Mouse (Mus musculus) hindlimb bud, embryonic 11.5 days (tissue): ENCODE results near the gene Lrguk.

ENCODE experiments used
- DNase-seq: peaks from one replicate; pipeline ENCODE4 v3.0.0-alpha.2; 2012; ENCODE audit warnings: low read depth, low spot score; ENCODE audit errors: extremely low spot score

The Lrguk gene

DNA sequence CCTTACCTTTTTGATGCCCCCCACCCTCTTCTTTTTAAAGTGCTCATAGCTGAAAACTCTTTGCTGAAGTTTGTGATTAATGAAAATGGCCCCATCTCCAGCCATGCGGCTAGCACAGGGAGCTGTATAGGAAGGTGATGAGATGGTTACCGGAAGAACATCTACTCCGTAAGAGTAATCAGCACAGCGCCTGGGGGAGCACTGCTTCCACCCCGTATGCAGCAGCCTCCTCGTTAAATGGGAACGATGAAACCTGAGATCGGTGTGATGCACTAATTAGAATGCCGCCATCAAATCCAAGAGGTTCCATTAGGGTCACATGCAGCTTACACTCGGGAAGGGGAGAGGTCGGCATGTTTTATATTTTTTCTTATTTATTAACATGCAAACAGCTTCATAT lies 113.7 kb downstream of the Lrguk start:
- peak; percentile 10 for DNase-seq

DNA sequence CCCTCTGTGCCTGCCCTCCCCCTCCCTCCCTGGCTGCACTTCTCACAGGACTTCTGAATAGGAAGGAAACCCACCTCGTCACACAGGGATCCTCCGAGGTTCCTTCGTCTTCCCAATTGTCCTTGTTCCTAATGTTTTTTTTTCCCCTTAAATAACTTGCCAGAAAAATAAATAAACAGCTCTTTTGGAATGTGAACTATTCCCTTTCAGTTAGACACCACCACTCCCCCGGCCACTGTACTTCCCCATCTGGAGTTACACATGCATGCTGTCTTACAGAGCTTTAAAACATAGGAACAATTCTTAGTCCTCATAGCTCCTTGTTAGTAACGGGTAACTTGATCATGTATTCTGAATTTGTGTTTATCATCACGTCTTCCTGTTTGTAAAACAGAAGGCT lies 116.8 kb downstream of the Lrguk start:
- DNase-seq = no peak

DNA sequence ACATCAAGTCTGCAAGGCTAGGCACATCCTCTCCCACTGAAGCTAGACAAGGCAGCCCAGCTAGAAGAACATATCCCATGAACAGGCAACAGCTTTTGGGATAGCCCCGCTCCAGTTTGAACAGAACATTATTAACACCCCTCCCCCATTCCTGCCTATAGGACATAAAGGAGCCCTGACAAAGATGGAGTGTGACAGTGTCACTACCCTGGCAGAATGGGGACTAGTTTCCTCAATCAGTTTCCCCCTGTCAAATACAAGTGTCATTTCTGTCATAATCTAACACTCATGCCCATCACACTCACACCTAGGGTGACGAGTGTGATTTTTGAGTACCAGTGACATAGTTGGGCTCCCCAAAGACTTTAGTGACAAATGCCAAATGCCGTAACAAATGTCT lies 118.8 kb downstream of the Lrguk start:
- DNase-seq = no peak

DNA sequence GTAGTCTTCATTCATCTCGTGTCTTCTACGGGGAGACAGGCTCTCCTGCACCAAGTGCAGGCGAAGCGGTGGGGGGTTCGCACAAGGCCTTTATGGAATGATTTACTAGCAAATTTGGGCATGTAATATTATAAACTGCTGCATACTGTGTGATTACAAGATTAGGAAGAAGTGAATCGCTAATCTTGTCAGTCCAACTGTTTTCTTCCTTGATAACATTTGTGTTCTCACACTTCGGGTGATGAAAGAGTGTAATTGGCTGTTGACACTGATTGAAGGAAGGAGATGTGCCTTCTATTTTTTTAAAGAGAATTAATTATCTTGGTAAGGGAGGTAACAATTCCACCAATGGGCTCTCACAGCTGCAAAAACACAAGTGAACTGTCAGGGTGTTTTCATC lies 119.4 kb downstream of the Lrguk start:
- DNase-seq = no peak

DNA sequence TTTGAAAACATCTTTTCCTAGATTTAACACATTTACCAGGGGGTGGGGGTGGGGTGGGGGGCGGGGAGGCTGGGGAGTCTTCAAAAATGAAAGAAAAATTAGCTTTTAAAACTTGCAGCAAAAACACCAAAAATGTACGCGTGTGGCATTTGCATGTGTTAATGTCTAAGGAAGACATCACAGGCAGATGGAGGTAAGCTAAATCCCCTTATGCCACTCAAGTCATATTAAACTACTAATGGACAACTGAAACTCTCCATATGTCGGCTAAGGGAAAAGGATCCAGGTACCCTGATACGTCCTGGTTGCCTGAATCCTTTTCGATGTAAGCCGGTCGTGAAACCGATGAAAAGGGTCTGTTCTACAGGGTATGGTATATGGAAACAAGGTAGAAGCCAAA lies 119.8 kb downstream of the Lrguk start:
- DNase-seq = no peak

DNA sequence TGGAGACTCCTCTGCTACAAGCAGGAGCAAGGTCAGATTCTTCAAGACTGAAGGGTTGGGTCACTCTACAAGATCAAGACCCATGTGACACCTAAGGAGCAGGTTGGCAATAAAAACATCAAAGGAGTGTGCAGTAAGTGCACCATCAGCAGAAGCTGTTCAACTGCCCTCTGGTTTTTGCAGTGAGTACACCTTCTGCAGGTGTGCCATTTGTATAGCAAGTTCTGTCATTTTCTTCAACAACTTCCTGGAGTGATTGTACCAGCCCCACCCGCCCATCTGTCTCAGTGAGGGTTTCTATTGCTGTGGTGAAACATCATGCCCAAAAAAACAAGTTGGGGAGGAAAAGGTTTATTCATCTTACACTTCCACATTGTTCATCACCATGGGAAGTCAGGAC lies 120.6 kb downstream of the Lrguk start:
- no peak for DNase-seq

DNA sequence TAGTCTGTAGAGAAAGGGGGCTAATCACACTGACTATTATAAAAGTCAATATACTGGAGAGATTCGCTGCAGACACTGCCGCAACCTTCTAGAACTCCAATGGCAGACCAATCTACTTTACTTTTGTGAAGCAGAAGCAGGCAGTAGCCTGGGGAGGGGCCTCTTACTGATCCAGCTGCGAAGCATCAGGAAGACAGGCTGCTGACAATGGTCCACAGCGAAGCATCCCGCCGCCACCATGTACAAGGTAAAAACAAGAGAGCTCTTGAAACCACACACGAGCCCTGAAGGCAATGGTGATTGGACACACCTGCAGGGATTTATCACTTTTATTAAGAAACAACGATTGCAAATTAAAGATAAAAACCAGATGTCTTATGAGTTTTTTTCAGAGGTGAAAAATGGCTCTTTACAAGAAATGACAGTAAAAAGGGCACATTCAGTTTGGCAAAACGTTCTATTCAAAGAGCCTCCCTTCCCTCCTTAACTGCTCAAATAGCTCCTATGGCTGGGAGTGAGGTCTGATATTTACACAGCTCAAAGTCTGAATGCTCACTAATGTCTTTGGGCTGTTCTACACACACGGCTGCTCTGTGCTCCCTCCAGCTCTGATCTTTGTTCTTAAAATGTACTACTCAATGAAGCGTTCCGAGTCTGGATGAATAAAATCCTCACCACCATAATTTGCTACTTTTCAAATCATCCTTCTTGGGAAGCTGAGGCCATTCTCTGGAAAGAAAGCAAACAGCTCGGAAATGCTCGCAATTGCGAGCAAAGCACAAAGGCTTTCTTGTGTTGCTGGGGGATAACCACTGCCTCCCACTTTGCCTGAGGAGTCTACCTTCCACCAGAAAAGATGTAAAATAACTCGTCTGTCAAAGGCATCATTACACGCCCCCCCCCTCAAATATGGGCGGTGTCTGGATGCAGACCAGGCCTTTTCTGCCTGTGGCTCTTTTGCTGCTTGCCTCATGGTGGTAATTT lies 124.1 kb downstream of the Lrguk start:
- no peak for DNase-seq

DNA sequence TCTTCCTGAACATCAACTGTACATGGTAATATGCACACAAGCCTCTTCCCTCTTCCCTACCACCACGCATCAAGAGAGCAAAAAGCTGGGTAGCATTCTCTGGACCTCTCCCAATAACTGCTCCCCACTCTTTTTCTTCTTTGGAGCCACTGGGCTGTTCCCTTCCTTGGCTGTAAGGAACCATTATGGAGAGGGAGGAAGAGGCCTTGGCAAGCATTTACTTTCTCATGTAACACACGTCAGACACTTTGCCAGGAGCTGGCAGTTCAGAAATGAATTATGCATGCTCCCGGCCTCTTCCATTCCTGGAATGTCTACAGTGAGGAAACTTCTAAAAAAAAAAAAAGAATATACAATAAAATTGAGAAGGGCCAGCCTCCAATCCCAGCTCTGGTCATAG lies 125.0 kb downstream of the Lrguk start:
- DNase-seq = no peak

DNA sequence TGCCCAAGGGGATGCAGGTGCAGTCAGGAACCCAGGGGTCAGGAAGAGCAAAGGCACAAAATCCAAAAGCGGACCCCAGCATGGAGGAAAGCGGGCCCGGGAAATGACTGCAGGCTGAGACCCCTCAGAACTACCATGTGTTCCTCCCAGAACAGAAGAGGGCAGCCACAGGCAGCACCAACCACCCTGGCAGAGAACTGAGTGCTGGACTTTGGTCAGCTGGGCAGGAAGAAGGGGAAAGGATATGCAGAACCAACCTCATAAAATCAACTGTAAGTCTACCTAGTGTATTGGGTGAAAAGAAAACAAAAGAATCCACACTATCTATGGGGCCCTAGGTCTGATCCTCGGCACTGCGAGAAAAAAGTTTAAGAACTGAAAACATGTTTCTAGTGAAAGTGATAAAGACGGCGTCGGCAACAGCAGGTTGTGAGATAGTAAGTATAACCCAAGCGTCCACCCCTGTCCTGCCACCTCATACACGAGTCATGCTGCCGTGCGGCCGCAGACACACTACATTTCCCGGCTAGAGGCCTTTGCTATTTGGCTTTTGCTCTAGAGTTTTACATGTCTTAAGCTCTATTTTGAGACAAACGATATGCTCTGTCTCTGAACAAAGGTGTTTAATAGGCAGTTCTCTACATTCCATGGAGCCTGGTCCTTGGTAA lies 126.0 kb downstream of the Lrguk start:
- no peak for DNase-seq

DNA sequence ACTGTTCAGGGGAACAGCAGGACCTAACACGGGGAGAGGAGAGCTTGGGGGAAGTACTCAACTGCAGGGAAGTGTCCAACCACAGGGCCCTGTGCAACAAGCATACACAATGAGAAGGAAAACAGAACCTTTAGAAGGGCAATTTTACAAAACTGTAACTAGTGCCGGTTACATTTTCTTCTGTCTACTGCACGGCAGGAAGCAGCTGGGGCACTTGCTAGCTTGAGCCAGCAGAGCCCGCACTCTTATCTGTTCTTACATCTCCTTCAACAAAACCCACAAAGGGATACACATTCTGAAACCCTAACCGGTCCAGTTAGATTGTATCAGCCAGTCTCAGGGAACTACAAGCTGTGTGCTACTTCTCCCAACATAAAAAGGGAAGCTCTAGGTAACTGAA lies 126.8 kb downstream of the Lrguk start:
- DNase-seq = no peak

DNA sequence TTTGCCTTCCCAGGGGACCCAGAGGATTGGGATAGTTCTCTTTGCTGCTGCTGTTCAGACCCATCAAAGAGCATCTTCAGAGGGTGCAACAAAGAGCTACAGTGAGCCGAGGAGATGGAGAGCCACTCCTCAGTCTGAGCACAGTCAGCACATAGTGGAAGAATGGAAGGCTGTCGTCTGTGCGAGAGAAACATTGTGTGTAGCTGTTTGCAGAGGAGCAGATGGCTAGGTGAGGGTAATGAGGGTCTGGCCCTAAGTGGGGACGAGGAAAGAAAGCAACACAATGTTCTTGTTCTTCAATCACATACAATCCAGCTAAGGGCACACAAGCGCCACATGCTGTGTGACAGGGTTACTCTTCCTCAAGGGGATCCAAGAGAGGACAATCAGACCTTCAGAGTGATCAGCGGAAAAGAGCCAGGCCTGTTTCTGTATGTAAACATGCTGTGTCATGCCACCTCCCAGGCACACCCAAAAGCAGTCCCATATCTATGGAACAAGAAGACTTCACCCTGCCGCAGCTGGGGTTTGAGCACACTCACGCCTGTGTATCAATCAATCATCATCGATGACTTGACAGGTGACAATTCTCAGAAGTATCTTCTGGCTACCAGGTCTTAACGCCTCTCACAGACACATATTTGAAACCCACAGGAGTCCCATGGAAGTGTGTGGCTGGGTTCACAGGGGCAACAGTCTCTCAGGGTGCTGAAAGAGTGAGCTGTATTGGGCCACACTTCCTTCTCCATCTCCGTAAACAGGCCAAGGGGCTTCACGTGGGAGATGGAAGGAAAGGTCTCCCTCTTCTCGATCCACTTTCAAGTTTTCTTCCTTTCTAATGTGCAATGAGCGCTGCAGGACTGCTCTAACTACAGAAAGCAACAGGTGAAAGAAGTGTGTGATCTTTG lies 127.8 kb downstream of the Lrguk start:
- no peak for DNase-seq

DNA sequence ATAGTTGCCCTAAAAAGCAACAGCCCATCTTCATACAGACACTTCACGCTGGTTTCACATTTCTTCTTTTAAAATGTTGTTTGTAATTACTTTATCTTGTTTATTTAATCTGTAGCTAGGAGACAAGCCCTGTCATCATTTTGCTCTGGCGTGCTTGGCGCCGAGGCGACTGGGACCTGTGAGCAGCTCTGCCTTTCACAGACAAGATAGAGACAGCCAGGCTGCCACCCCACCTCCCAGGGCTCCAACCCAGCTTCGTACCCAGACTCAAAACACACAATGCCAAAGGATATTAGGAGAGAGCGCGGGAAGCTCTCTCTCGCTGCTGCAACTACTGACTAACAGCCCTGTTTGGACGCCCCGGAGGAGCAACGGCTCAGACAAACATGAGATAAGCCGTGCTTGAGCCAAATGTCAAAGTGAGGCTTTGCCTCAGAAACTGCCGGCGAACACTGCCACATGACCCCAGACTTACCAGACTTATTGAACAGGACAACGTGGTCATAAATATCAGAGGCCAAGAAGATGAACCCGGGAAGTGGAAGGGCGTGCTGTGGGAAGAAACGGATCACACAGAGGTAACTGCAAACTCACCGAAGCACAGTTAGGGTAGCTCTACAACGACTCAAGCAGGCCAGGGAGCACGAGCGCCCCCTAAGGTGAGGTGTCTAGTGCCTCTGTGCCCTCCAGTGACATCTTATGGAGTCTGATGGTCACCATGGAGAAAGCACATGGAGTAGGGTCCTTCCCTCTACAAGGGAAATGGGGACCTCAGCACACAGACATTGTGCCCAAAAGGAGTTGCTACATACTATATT lies 131.0 kb downstream of the Lrguk start:
- no peak for DNase-seq

DNA sequence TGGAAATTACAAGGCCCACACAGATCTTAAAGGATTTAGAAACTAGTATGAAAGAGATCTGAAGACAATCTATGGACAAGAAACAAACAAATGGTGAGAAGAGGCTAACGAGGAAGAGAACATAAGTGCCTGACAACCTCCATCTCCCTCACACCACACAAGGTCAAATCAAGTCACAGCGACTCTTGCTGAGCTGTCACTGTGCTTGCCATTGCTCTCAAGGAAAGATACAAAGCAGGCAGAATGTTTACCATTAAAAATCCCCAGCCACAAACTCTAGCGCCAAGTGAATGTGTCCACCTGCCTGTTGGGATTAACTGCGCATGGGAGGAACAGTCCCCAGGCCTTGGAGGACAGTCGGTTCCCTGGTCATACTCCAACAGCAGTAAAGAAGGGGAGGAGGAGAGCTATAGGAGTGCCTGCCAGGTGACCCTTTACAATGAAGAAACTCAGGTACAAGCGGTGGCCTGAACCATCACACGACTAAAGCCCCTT lies 131.6 kb downstream of the Lrguk start:
- no peak for DNase-seq

DNA sequence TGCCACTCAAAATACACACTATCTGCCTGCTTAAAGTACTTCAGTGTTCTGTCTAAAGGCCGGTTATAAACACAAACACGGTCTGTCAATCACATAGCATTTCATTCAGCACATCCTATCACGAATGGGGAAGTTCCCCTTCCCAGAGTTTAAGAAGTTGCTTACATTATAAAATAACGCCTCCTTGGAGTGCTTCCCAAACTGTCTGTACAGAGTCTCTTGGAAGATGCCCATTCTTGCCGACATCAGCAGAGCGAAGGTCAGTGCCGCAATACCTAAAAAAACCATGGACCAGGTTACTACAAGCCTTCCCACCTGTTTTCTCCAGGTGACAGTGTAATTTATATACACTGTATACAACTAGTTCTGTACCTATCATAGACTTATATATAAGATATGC lies 132.3 kb downstream of the Lrguk start:
- DNase-seq = no peak

DNA sequence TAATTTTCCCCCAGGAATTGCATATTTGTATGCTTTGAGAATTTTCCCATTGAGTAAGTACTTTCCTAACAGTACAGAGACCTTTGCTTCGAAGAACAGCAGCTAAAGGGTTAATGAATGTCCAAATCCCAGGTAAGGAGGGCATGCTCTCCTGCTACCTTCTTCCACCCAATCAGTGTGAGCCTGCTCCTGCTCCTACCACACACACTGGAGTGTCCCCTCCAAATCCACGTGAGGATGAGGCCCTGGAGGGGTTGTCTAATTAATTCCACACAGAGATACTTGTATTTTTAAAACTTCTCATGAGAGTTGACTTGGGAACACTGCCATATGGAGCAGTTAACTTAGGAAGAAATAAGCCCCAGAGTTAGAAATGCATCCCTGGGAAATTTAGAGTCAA lies 133.4 kb downstream of the Lrguk start:
- DNase-seq = no peak

DNA sequence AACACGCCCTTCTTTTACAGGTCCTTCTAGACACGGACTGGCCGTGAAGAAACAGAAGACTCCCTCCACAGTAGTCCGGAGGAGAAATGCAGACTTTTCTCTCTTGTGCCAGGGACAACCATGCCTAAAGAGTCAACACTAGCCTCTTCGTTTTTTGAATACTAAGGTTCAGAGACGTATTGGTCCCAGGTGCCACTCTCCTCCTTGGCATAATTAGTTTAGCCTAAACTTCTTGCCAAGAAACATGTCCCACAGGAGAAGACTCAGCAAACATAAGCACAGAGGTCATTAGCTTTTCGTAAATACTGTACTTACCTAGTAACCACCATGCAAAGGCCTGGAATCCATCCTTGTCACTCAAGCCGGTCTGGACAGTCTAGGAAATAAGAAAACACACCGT lies 133.8 kb downstream of the Lrguk start:
- DNase-seq = no peak

DNA sequence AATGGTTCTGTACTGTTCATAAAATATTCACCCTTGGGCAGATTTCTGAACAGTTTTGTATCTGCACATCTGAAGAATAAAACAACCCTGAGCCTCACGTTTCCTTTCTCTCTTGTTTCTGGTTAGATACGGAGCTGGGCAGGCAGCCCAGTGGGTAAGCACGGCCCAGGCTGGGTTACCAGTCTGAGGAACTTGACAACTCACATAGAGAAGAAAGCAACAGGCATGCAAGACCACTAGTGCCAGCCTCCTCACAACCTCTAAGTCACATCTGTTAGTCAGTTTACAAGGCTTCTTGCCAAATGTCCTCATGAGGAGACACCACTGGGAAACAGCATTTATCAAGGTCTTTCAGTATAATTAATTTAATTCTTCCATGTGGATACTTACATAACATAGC lies 139.6 kb downstream of the Lrguk start:
- DNase-seq = no peak

DNA sequence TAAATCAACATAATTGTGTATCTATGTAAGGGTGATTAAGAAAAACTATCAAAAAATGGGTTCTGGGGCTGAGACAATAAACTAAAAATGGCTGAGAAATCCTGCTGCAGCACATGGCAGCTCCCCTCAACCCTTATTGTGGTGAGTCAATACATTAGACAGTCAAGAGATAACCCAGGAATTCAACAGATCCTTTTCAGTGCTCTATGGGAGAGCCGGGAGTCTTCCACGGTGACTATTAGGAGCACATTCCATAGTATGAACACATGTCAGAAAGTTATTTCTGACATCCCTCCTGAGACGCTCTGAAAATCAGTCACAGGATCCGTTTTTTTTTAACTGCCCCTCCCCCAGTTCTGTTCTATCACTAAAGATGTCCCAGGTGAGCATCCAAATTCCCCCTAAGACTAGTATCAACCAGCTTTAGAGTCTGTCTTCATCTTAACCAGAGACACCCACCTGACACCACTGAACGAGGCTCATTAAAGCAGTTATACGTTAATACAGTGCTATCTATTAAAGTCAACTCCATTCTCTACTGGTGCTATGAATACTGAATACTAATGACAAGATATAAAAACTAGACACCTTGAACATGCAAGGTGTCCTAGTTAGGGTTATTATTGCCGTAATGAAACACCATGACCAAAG lies 141.7 kb downstream of the Lrguk start:
- DNase-seq = no peak

DNA sequence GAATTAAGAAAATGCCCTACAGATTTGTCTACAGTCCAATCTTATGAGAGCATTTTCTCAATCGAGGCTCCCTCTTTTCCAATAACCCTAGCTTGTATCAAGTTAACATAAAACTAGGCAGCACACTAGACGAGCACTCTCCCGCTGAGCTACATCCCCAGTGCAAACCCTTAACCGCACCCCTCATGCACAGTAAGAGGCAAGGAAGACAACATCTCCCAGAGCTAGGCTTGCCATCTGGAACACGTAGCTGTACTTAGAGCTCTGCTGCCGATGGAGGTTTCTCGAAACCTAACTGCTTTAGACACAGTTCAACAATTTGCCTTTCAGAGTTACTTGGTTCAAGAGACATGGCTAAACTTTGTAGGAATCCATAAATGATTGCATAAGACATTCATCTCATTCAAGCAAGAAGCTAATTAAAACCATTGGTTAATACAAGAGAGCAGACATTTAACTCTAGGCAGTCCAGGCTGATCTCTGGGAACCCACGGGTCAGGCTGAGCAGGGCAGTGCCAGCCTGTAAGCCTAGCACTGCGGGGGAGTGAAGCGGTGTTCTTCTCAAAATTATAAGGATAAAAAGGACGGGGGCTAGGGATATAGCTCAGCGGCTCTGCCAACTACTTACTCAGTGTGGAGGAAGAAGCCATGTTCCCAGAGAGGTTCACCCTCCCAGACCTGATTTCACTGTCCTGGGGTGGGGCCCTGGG lies 142.7 kb downstream of the Lrguk start:
- DNase-seq = no peak
